Mouse (Mus musculus) left cerebral cortex, adult 11 months (tissue): ENCODE results near the gene Serpina3g.

Experiments
- DNase-seq: peaks from one replicate; pipeline ENCODE4 v3.0.0; 2022; ENCODE audit warnings: low spot score

The Serpina3g gene

GRCm38 (mm10) chr12:104279056-104279435 lies 43.0 kb downstream of the Serpina3g start:
- no peak for DNase-seq

- no peak for DNase-seq
These were observed 47.3 kb downstream of the Serpina3g start for GRCm38 (mm10) chr12:104283380-104283779.

GRCm38 (mm10) chr12:104288336-104288735 lies 52.3 kb downstream of the Serpina3g start:
- DNase-seq, result no peak

GRCm38 (mm10) chr12:104289872-104290271 lies 53.8 kb downstream of the Serpina3g start:
- no peak for DNase-seq
